Mouse (Mus musculus) cerebellum, adult (tissue): ENCODE measurements around the gene Fbxl17.

Experiments
- ATAC-seq: cut with Nextera tagmentation; 2 replicates; pipeline ENCODE4 v1.9.2; 2017; ENCODE audit warnings: mild to moderate bottlenecking, moderate library complexity, mixed read lengths; ENCODE audit not compliant: insufficient number of reproducible peaks, low FRiP score, low TSS enrichment

Gene Fbxl17

DNA sequence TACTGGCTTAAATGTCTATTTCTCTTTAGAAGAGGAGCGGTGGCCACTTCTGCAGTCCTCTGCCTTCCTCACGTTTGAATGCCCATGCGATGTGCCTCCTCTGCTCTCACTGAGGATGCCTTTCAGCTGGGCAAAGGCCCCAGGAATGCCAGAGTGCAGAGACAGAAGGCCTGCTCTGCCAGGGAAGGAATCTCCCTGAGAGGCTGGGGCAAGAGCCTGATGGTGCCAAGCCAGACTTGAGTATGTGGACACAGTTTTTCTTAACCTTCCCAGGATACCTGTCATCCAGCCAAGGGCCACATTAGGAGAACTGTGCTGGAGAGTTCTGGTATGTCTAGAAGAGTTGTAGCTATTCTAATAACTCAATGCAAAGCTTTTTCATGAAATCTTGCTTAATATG lies 380.1 kb downstream of the Fbxl17 start:
- peak; percentile 83 for ATAC-seq

DNA sequence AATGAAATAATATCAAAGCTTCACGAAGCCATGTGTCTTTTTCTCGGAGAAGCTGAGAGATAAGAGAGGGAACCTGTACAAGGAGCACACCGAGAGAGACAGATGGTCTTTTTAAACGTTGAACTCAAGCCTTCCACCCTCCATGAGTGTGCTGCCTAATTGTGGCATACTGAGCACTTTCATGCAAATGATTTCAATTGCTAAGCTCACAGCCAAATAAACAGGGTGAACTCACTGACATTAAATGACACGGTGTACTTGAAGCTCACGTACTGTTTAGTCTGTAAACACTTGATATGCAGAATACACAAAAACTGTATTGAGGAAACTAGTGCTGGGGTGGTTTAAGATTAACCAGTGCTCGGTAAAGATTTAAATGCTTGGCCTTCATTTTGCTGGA lies 380.7 kb downstream of the Fbxl17 start:
- ATAC-seq: peak; percentile 49; the same call in 1 of the 2 replicates

DNA sequence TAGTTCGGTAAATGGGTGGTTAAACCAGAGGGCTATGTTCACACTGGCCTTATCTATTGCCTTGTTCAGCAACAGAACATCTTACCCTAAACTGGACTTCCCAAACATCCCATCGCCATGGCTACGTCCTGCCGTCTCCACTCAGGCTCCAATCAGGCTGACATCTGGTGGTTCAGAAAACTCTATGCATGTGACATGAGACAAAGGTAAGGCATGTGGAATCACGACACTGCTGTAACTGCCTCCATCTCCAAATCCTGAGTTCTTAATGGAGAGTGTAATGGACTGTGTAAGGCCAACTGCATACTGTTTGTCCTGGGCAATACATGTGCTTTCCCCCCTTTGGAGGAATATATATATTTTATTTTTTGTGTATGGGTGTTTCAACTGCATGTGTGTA lies 382.7 kb downstream of the Fbxl17 start:
- ATAC-seq: no peak

DNA sequence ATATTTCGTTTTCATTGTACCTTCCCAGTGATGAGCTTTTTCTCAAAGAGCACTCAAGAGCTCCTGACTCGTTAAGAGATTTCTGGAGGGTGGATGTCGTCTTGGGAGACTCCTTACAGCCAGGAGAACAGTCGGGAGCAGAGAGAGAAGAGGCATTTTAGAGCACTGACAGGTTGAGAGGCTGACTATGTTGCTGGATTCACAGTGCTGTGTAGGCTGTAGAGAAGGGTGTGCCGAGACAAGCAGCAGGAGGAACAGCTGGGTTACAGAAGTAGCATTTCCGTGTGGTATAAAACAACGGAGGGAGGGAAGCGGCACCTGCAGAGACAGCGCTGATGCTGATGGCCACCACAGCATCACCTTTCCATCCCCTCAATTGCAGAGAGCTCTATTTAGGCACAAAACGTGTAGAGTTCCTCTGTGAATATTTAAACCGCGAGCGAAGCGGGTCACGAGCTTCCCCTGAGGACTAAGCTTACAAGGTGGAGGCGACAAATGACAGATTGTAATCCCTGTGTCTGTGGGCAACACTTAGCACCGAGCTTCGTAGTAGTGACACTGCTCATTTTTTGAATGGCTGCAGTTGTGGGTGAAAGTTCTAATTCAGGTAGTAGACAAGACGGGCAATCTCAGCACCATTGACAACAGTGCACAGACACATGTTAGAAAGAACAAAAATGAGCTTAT lies 385.3 kb downstream of the Fbxl17 start:
- no peak for ATAC-seq

DNA sequence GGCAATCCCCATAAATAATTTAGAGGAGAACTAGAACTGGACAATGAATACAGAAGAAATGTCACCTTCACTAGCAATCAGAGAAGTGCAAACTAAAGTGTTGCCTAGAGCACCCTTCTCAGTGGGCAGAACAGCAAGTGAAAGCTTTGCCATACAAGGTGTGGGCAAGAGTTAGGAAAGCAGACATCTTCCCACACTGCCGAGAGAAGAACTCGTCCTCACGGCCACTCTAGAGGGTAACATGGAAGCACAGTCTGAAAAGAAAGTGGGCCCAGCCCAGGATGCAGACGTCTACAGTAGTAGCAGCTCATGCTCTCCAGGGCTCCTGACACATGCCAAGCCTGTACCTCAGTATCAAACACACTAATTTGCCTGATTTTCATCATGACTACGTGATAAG lies 387.0 kb downstream of the Fbxl17 start:
- no peak for ATAC-seq

DNA sequence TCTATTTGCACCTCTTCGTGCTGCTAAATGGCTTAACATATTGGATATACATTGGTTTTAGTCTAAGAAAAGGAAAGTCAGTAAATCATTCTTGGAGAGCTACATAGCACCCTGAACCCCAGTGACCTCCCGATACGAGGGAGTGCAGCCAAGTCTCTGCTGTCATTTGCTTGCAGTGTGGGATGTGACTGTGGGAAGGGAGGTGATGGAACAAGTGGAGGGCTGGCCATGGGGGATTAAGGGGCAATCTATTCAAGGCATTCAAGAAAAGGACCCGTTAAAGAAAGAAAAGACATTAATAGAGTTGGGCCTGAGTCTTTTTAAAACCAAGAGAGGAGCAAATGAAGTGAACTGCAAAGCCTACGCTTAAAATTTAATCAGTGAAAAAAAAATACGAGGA lies 388.8 kb downstream of the Fbxl17 start:
- ATAC-seq: no peak

DNA sequence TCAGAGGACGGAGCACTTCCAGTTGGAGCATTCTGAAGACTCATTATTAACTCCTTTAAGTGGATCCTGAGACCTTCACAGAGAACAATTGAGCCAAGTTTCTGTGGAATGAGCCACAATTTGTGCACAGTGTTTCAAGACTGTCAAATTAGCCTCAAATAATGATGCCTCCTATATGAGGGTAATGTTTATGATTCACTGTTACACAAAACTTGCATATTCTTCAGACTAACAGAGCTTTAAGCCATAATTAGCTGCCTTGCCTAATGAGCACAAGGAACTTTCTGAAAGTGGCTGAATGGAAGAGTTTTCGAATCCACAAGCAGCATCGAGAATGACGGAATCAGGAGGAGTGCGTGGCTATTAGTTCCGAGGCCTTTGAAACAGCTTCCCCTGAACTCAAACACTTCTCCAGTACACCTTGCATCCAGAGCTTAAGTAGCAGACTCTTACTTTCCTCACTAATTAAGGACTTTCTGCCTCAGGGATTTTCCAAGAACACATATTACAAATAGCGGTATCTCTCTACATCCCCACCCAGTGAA lies 389.5 kb downstream of the Fbxl17 start:
- no peak for ATAC-seq

DNA sequence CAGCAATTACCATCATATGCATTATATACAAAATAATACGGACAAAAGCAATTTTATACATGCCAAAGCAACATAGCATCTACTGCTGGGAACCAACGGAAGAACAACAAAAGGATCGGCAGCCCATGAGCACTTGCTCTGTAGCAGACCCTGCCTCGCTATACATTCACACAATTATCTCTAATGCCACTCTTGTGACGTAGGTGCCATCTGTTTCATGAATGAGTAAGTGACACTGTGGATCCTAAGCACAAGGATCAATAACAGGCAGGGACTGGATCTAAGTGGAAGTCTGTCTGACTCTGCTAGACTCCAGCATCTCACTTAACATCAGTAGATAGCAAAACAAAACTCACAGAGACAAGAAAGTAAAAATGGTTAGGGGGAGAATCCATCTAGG lies 391.8 kb downstream of the Fbxl17 start:
- no peak for ATAC-seq

DNA sequence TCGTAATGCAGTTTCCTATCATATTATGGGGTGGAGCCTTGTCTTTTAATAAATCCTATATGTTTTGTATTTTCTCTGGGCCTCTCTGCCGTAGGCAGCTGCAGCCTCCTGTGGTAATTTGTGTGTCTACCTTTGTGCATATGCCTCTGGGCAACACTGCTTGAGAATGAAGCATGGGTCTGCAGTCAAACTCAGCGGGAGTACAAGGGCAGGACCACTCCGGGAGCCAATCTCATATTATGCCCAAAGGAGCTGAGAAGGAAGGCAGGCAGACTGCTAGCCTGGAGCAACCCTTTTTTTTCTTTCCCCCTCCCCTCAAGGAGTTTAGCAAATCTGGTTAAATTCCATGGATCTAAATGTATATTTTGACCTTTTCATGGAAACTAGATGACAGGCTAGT lies 392.3 kb downstream of the Fbxl17 start:
- ATAC-seq: no peak

DNA sequence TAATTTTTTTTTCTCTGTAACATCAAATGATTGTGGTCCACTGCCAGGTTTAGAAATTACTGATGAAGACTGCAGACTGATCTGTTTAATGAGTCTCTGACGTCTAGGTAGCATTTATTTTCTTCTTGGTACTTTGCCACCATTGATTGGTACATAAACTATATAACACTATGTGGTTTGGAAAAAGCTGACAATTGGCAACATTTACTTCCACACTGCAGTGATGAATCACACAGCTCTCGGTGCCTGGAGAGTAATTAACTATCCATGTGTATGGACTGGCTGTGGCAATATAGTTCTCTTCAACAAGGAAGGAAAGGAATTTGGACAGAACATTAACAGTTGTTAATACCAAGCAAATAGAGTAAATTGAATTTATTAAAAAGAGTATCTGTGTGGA lies 404.3 kb downstream of the Fbxl17 start:
- no peak for ATAC-seq

DNA sequence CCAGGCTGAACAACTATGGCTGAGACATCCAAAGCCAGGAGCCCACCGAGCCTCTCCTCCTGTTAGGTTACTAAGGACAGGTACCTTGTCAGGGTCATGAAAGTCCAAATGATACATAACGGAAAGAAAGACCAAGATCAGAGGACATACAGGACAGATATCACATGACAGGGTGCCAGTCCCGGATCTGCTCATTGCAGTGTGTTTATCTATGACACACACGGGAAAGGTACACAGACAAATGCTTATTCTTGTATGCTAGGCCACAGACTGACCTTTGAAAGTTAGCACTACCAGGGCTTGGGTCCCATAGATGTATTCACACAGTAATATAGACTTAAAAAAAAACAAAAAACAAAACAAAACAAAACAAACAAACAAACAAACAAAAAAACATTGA lies 404.8 kb downstream of the Fbxl17 start:
- no peak for ATAC-seq

DNA sequence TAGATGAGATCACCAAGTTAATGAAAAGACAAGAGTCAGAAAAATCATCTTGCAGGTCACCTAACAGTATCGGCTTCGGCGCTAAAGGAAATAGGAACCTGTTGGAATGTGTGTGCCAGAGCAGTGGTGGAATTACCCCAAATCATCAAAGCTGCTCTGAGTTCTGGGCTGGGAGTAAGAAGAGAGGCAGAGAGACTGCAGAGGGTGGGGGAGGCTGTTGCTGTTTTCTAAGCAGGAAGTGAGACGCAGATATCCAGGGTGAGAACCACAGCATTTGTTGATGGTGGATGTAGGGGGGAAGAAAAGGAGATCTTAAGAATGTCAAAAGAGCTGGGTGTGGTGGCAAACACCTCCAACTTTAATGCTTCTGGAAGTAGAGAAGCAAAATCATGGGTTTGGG lies 406.6 kb downstream of the Fbxl17 start:
- ATAC-seq: no peak

DNA sequence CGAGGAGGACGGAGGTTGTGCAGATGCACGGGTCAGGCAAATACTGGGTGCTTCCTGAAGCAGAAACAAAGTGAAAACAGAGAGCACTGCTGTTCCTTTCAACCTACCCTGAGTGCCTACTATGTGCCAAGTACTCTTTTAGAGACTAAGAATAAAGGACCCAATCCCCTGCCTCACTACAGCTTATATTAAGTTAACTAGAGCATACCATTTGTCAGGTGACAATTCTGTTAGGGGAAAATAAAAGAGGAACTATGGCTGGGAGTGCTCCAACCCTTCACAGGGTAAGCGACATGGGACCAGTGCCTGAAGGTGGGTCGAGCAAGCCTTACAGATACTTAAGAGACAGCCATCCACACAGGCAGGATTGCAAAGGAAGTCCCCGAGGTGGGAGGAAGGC lies 407.0 kb downstream of the Fbxl17 start:
- no peak for ATAC-seq

DNA sequence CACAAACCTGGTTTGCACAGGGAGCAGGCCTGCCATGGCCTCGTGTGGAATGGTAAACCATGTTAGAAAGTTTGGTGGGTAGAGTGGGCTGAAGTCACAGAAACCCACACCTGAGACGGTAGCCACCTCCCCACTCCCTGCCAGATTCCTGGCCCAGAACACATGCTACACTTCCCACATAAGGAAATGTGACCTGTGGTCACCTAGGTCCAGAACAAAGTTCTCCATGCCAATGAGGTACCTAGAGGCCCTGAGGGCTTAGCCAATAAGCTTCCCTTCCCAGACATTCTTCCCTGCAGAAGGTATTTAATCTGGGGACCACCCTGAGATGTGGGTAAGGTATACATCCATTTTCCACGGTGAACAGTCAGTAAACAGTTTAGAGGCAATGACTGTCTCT lies 409.7 kb downstream of the Fbxl17 start:
- no peak for ATAC-seq

DNA sequence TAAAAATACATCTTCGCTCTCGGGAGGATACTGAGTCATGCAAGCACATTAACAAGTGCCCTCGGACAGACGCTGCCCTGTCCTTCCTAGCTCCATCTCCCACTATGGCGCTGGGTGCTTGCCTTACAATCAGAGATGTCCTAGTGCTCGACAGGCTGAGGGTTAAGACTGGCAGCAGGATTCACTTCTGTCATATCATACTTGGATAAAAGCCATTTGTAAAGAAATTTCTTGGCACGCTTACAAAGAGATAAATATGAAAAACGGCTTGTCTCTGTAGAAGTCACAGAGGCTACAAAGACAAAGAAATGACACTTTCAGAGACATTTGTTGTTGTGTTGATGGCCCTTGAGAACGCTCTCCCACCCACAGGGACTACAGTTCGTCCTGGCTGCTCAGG lies 412.6 kb downstream of the Fbxl17 start:
- ATAC-seq: no peak

DNA sequence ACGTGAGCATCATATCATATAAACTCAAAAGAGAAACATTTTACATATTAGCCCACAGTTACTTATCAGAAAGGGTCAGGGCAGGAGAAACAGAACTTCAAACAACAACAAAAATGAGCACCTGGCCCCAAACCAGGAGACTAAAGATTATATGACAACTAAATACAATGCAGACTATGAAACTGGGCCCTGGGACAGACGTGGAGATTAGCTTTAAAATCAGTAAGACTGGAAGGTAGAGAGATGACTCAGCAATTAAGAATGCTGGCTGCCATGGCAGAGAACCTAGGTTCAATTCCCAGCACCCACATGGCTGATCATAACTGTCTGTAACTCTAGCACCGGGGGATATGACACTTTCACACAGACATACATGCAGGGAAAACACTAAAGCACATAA lies 413.3 kb downstream of the Fbxl17 start:
- no peak for ATAC-seq

DNA sequence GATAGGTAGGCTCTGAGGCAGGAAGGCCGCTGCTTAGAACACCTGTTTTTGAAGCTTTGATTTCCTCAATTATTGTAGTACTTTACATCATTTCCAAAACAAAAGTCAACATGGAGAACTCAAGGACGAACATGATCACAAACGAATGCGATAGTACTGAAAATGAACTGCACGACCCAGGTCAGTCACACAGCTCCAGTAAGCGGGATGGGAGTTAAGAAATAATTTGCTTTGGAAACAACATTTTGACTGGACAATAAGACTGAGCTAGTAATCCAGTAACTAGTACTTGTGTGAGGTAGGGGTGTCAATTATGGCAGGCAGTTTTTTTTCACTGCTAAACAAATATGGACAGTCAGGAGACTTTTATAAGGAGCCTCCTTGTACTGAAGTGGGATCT lies 414.6 kb downstream of the Fbxl17 start:
- ATAC-seq: no peak

DNA sequence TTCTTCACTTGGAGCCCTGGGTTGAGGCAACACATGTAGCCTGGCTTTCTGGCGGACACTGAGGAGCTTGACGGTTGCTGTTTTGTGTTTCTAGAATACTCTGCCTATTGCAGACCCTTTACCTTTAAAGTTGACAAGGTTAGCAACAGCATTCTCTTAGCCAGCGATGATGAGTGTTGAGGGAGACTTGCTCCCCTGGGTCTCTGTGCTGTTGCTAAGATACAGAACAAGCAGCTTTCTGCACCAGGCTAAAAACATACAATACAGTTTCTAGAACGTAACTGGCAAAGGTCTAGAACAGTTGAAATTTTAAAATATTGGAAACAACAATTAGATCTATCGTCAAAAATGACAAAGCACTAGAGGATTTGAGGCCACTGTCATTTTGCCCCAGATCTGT lies 420.7 kb downstream of the Fbxl17 start:
- no peak for ATAC-seq

DNA sequence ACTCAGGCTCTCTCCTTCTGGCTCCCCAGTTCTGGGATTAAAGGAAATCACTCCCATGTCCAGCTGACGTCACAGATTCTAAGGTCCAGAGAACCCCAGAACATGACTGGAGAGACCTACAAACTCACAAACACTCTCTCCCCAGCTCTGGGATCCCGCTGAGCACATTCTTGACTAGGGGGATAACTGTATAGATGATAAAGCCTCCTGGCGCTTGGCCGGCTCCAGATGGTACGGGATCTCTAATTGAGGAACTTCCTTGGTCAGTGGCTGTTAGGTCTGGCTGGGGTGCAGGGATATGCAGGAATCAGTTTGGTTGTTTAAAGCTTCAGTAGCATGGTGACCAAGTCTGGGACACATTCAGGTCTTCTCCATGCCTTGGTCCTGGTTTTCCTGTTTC lies 422.3 kb downstream of the Fbxl17 start:
- ATAC-seq: no peak

DNA sequence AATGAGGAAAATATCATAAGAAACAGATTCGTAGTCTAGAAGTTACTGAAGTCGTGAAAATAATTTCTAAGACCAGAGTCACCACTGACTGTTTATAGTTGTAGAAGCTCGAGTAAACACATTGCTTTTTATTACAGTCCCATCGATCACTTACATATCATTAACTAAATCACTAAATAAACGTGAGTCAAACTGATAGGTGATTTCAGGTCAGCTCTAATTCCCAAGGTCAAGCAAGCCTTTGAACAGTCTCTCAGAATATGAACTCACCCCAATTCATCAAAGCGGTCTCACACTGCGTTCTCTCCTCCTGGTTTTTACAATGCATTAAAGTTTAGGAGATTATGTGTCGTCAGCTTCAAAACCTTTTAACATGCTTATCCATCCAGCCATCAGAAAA lies 423.2 kb downstream of the Fbxl17 start:
- no peak for ATAC-seq

DNA sequence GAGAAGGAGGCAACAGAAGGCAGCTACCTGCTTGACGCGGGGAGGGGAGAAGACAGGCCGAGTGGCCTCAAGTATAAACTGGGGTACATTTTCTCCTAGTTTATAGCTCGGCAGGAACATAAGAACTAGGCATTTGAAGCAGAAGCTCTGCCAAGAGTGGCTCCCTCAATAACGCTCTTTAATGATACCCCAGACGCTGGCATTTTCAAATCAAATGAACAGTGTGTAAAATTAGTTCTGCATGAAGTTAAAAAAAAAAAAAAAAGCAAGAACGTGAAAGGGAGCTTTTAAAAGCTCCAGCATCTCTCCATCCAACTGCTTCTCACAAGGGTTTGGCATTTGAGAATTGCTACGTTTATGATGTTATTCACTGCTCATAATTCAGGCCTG lies 423.8 kb downstream of the Fbxl17 start:
- no peak for ATAC-seq

DNA sequence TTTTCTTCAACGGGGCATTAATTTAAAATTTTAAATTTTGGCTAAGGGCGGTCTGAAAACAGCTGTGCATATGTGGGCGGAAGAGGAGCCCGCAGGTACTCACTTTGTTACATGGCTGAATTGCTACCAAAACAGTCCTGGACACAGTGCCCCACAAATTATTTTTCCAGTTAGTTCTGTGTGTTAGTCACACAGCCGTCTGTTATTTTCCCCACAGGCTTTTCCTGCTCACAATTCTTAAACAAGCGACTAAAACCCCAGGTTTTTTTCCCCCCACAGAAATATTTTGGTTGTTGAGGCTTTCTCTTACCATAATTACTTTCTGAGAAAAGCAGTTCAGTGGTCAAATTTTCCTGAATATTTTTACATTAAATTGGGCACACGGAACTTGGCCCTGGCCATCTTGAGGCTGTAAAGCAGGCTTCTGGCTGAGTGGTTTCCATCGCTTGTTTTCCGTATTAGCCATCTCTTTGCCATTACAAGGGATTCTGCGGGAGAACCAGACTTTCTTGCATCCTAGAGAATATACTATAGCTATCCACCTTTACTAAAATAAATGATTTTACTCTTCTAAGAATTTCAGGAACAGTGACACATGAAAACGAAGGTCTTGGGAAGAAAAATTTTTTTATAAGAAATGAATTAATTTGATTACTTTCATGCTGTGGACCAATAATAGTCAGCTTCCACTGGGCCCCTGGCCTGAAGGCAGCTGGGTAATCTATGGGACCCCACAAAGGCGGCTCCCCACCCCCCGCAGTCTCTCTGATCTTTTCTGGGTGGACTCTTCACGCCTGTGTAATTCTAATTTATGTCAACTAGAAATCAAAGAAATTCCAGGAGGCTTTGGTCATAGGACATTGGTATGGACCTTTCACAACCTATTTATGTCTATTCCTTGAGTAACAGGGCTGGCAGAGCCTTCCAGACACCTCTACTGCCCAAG lies 424.5 kb downstream of the Fbxl17 start:
- no peak for ATAC-seq
